Mouse (Mus musculus): ENCODE results near the gene Got2.
A peak's percentile ranks its signal among the peaks of the same experiment; 100 is the strongest.
"Not testable (repeated sequence)": the region's sequence is repeated elsewhere in the genome, so short reads cannot be mapped to it uniquely, and the experiment has no call there.

The Got2 gene

DNA sequence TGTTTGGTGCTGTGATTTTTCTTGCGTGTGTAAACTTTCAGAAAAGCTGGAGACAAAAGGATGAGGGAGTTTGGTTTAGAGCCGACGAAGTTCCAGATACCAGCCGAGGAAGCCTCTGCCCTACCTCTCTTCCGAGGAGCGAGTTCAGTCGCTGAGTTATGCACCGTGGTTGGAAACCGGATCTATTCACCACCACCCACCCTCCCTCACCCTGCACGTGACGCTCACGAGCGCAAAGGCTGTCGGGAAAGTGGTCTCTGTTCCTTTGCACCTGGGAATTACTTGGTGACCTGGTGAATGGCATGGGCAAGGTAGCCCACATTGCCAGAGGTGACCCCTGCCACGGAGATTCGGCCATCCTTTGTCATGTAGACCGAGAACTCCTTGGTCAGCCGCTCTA lies 23.5 kb downstream of the Got2 start:
- DNase-seq, result not testable (repeated sequence)

DNA sequence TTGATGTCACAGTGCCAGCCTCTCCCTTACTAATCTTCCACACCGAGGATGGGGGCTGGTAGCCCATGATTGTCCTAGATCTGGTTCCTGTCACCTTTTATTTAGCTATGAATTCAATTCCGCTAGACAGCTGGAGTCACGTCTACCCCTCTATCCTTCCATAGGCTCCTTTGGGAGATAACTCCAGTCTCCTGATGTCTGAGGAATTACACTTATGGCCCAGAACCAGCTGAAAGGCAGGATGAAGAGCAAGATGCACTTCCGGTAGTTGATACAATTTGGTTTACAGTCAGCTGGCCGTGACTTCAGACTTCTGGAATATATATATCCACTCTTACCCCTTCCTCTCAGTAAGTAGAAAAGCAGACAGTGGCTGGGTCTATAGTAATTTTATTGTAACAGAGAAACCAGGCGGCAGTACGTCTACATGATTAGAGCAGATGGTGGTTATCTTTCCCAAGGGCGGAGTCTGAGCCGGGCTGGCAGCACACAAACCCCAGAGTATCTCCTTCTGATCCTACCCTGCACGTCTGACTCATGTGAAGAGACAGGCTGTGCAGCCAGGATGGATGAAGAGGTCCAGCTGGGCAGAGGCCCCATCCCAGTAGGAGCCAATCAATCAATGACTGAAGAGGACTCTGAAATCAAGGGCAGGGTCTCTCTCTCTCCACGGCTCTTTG lies 24.4 kb downstream of the Got2 start:
- DNase-seq, result not testable (repeated sequence)

DNA sequence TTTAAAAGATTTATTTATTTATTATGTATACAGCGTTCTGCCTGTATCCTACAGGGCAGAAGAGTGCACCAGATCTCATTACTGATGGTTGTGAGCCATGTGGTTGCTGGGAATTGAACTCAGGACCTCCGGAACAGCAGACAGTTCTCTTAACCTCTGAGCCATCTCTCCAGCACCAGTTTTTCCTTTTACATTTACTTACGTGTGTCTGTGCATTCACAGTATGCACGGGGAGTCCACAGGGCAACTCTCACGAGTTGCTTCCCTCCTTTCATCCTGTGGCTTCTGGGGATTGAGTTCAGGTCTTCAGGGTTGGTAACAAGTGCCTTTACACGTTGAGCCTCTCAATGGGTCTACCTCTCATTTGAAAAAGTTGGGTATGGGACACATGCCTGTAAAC lies 34.2 kb downstream of the Got2 start:
- DNase-seq, result no peak

DNA sequence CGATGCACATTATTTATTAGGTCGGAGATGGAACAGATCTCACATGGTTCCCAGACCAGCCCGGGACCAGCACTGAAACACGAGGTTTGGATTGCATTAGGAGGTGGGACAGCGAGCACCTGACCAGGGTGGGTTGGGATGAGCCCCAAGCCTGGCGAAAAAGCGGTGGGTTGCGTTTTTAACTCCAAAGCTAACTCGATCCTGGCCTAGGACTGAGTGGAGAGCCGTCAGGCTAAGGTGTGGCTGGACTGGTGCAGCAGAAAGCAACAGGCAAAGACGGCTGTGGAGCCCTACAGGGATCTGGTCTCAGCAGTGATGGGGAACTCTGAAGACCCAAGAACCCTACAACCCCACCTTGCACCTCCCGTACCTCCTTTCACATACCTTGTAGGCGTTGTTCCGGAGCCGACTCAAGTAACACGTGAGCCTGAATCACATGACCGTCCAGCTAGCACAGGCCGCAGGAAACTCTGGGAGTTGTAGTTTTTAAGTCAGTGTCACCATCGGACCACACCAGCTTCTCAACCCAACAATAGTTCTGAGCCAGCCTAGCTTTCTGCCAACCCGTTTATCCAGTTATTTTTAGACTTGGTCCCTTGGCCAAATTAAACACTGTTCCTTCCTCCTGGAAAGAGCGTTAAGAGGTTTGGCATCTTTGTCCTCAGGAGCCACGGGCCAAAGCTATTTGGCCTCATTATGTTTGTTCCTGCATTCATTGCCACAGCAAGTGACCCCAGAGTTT lies 35.1 kb downstream of the Got2 start, which contains the start of gene Slc38a7:
Slc38a7 (minus strand) TSS at position 438 of the 742 bp plus-strand sequence.
- DNase-seq, result peak; percentile 73 to 89

DNA sequence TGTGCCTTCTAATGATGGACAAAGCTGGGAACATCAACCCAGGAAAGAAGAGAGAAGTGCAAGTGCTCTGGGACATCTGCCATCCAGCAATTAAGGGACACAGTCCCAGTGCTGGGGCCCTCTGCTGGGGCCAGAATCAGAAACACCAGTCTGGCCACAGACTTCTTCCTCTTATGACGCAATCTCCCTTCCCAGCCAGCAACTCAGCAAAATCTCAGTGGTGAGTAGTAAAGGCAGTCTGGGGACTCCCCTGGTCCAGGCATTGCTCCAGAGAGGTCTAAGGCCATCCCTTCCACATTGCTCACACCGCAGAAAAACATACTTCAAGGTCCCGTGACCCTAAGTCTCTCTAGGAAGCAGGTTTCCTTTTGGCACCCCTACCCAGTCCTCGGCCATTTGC lies 36.1 kb downstream of the Got2 start:
- DNase-seq, result no peak

- DNase-seq, result no peak
Measured at GRCm38 (mm10) chr8:95850326-95850725, 38.0 kb downstream of the Got2 start.

DNA sequence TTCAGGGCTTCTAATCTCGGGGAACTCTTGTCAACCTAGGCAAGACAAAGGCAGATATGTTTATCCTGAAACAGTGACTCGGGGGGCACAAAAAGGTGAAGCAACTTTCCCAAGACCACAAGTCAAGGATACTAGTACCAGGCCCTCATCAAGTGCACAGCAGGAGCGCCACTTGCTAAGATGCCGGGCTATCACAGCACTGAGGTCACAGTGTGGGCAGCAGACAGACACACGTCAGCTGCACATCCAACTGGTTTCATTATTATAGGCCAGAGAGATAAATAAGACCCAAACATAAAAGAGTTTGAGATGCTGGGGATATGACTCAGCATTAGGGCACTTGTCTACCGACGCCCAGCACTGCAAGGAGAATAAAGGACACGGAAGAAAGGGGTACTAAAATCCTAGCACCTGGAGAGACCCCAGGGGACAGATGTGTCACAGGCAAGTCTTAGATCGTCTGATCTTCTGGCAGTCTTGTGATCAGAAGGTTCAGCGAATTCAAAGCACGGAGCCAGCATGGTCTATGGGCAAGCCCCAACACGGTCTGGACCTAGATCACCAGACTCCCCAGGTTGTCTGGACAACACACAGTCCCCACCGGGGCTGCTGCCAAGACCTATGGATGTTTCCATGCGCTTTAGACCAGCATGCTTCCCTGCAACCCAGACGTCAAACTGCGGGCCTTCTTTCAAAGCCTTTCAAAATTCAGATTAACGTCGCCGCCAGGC lies 39.4 kb downstream of the Got2 start:
- DNase-seq, result no peak

GRCm38 (mm10) chr8:95848061-95848551 lies 40.2 kb downstream of the Got2 start:
- DNase-seq, result no peak

- DNase-seq, result no peak
Measured at GRCm38 (mm10) chr8:95845026-95845425, 43.3 kb downstream of the Got2 start.

DNA sequence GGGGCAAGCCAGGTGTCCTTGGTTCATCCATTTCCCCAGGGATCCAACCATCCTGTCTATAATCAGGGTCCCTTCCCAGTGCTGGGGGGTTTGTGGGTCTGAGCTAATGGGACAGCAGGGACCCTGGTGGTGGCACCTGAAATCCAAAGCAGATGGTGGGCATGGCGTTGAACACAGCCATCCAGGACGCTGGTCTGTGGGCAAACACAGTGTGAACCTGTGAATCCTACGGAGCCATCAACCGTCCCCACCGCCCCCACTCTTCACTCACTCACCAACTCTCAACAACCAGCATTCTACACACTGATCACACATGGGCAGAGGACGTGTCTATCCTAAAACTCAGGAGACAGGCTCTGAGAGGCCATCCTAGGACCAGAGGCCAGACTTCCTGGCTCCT lies 44.4 kb downstream of the Got2 start:
- no peak for DNase-seq

- no peak for DNase-seq
Measured at GRCm38 (mm10) chr8:95841436-95841835, 46.9 kb downstream of the Got2 start.

DNA sequence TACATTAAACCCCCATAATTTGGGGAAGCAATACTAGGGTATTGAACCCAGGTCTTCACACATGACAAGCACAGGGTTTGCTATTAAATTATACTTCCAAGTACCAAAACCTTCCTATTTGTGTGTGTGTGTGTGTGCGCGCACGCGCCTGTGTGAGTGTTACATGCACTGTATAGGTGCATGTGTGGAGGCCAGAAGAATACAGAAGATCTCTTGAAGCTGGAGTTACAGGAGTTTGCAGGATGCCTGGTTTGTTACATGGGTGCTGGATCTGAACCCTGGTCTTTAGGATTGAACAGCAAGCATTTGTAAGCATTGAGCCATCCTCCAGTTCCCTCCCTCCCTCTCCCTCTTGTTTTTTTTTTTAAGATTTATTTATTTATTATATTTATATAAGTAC lies 49.1 kb downstream of the Got2 start:
- DNase-seq, result no peak

GRCm38 (mm10) chr8:95837266-95837665 lies 51.1 kb downstream of the Got2 start:
- DNase-seq, result no peak

- no peak for DNase-seq
Measured at GRCm38 (mm10) chr8:95835891-95836290, 52.5 kb downstream of the Got2 start.

DNA sequence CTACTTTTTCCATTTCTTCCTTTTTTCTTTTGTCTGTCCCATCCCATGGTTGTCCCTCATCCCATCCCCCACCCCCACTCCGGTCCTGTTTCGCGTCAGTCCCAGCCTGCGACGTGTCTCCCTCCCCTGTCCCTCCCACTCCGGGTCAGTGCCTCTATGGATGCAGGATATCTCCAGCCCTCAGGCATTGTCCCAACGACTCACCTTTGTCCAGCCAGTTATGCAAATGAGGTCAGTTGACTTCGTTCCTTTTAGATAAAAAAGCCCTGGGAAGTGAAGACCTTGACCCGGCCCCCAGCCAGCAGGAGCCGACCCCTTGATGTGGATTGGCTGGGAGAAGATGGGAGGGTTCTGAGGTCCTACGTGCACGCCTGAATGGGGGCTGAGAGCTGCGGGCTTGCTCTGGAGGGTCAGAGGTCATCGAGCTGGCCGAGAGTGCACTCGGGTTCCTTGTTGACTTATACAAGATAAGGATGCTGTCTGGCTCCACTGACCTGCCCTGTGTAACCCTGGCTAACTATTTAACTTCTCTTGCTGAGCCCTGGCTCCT lies 54.8 kb downstream of the Got2 start:
- DNase-seq, result no peak

DNA sequence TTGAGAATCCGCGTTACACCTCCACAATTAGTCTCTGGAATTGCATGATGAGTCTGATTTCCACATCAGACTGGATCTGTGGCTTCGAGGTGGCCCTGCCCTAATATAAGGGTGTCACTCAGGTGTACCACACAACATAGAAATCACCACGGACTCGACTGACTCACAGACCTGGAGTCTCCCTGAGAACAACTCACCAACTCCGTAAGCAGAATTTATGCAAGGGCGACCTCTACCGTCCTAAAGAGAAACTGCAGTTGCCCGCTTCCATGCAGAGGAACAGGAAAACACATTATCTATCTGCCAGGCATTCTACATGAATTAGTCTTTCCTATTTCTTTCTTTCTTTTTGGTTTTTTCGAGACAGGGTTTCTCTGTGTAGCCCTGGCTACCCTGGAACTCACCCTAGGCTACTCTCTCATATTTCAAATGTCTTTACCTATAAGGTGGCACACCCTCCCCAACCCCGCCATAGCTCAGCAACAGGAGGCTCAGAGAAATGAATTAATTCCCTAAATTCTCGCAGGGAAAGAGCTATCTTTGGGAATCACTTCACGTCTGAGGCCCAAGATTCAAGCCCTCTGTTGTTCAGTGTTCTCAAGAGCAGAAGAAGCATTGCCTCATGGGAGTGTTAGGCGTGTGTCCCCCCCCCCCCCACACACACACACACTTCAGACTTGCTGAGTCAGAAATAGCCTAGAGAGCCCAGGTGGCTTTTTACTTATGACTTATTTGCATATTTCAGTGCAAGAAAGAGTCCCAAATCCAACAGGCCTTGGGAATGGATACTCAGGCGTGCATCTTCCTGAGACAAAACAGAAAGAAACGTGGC lies 55.5 kb downstream of the Got2 start:
- peak; percentile 83 to 87 for DNase-seq

DNA sequence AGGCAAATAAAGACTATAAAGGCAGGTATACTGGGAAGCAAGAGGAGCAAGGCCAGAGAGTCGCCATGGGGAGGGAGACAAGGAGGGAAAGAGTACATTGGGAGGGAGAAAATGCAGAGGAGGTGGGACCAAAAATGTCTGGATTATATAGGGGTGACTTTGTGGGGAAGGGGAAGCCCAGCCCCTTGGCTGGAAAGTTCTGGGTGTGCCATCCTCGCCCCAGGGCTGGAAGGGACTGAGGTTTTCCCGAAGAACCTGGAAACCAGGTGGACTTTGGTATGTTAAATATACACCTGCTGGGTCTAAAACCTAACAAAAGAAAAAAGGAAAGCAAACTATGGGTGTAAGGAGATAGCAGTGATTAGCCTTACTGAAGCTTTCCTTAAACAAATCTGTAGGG lies 58.2 kb downstream of the Got2 start:
- no peak for DNase-seq

GRCm38 (mm10) chr8:95825162-95825561 lies 63.2 kb downstream of the Got2 start, which contains the start of gene Sap18b:
Gene Sap18b, plus strand, starts transcription at chr8:95825346.
- not testable (repeated sequence) for DNase-seq

- no peak for DNase-seq
Measured at GRCm38 (mm10) chr8:95822699-95823098, 65.6 kb downstream of the Got2 start.

DNA sequence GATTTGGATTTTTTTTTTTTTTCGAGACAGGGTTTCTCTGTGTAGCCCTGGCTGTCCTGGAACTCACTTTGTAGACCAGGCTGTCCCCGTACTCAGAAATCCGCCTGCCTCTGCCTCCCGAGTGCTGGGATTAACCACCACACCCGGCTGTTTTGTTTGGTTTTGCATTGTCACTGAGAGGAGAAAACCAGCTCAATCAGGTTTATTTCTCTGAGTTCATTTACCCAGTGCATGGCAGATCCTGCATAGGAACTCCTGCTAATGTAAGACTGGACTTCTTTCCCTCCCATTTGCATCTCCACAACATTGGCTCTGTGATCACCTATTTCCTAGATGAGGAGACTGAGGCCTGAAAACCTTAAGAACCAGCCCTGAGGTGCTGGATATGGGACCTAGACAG lies 66.3 kb downstream of the Got2 start:
- no peak for DNase-seq

DNA sequence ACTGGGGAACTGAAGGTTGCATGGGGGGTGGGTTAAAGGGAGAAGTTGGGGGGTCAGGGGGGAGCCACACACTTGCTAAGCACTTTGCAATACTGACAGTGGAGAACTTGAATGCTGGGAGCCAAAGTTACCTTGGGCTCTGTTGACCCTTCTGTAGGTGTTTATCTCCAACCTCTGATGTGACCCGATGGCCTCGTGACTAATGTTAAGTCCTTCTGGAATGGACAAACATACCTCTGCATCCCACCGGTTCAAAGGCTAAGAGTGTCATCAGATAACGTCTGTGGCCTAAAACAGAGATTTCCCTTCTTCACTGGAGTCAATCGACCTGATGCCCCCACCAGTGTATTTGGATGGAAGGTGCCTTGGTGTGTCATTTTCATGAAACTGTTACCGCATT lies 67.1 kb downstream of the Got2 start:
- no peak for DNase-seq

GRCm38 (mm10) chr8:95818211-95818610 lies 70.1 kb downstream of the Got2 start:
- no peak for DNase-seq

Measured in cerebellum, adult 18-20 months (tissue).